Mouse (Mus musculus) gastrocnemius, adult 8-10 months (tissue): ENCODE measurements at regions not wholly inside any gene's neighbourhood (a gene's known extent, or its start where the extent isn't known, plus 50 kb on each side); places are given as distances from the start of the nearest gene placed in this dataset. TPM values are rescaled to one million over a fixed set of nuclear protein-coding genes. Genes with fewer than 3 reads are reported as not detected.
A peak's percentile ranks its signal among the peaks of the same experiment; 100 is the strongest.
"Not testable (repeated sequence)": the region's sequence is repeated elsewhere in the genome, so short reads cannot be mapped to it uniquely, and the experiment has no call there.

ENCODE experiments used
- DNase-seq, 2 experiments: peaks; one replicate each; pipeline ENCODE4 v3.0.0; 2022; ENCODE audit warnings: low spot score in 2 of 2
- microRNA-seq: library from miRNA; unstranded; fragments of <30 nt; microRNA quantifications from one replicate; pipeline ENCODE4 v1.2.0, GENCODE M21; 2022

DNA sequence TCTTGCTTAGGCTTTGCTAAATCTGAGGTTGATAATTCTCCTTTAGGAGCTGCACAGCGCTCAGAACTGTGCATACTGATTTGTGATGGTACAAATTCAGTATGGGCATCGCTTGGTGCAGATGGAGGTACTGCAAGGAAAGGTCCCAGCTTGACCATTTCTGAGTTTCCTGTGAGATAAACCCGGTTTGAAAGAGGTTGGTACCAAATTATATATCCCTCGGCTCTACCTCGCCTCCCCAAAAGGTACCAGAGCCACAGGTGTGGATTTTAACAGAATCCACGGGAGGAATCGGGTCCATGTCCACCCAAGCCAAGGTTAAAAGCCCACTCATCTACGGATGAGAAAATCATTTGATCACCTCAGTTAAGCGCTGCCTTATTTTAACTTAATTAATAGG lies 172.5 kb upstream of the Zfp808 start:
- not testable (repeated sequence) for DNase-seq

DNA sequence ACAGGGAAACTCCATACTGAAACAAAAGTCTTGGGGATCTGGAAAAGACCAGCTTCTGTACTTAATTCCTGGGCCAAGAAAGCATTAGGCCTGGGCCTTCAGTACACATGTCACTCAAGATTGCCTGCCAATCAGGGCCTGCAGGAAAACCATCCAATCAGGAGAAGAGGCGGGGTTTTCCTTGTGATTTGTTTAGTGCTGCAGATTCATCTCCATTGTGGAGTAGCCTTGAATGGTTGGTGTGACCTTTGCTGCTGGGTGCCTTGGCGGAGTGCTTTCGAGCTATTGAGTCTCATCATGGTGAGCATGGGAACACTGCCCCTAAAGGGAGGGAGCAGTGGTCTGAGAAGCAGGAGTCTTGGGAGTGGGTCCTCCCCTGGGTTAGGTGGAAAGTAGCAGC lies 150.8 kb upstream of the Zfp808 start:
- DNase-seq = not testable (repeated sequence)

DNA sequence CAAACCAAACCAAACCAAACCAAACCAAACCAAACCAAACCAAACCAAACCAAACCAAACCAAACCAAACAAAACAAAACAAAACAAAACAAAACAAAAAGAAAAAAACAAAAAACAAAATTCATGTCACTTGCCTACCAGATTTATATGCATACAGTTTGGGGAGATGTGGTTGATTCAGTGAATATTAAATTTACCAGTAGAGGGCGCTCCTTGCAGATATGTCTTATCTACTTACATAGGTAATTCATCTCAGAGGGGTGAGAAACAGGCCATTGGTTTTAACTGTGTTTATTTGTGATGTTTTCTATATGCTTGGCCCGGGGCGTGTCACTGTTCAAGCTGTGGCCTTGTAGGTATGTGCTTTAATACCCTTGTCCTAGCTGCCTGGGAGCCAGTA lies 133.2 kb upstream of the Zfp808 start:
- not testable (repeated sequence) for DNase-seq

DNA sequence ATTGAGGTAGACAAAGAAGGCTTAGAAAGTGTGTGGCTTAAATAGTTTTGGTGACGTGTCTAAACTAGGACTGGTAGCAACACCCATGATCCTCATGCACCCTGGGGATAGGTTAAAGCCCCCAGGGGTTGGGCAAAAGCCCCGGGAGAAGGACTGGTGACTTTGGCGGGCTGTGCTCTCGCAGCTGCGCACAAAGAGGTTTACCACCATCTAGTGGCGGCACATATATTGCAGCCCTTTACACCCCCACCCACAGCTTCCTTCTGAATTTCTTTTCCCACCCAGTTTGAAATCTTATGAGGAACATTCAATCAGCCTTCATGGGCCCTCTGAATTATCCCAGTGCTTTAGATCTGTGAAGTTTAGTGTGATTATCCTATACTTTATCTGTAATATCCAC lies 130.9 kb upstream of the Zfp808 start:
- DNase-seq = not testable (repeated sequence)

DNA sequence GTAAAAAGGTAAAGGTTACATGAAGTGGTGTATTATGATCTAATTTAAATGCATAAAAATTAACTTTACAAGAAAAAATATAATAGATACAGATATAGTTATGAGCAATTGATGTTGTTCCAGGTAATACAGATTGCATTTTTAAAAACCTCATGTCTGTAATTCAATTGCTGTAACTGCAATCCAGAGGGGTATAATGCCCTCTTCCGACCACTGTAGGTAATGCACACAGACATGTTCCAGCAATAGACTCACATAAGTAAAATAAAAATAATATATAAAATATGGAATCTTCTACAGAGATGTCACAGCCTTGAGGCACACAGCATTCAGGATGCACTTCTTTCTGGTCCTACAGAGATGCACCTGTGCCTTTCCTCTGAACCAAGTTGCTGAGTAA lies 122.4 kb upstream of the Zfp808 start:
- not testable (repeated sequence) for DNase-seq

DNA sequence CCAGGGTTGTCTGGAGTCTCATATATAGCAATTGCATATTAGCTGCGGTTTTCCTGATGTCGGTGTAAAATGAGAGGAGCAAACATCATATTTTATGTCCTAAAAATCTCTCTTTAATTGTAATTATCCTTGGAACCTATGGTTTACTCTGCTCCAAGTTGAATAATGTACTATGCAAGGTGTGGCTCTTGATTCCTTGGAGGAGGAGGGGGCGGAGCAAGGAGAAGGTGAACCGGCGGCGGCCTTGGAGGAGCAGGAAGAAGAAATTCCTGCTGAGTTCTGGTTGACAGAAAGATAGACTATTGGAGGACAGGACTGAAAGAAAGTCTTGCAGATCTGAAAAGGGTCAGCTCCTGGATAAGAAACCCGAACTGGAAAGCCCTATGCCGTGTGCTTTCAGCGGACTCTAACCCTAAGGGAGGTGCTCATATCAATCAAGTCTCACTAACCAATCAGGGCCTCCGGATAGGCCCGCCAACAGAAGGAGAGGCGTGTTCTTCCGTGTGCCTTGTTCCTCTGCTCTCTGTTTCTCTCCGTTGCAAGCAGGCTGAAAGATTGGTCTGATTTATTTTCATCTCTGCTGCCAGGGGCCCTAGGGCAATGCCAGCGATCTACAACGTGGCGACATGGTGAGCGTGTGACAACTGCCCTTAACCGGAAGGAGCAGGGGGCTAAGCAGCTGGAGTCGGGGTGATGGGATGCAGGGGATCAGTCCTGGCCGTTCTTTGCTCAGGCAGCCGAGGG lies 114.1 kb upstream of the Zfp808 start:
- peak in 1 of 2 experiments; percentile 2 for DNase-seq

DNA sequence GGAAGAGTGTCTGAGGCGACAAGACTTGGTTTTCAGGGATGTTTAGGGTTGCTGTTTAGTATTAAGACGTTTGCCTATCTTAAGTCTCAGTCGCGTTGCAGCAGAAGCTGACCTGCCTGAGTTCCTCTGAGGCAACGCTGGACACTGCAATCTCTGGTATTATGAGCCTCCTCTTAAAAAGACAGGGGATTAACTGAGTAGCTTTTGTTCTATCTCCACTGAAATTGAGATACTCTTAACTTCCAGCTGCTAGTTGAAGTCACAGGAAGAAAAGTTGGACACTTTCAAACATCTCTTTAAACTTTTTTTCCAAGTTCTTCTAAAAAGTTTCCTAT lies 113.6 kb upstream of the Zfp808 start:
- not testable (repeated sequence) for DNase-seq

DNA sequence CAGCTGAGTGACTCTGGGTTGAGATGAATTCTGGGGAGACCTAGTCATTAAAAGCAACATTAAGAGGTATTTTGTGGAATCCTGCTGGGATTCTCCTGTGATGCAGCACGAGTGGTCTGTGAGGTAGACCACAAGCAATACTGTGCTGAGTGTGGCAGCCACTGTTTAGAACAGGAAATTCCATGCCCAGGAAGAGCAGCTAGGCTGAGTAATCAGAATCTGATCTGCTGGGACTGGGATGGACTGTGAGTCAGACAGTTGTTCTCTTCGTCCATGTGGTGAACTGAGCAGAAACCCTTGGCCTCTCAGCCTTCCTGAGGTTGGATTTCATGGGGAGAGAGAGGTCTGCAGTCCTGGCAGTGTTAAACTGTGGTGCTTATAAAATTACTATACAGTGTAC lies 92.0 kb upstream of the Zfp808 start:
- DNase-seq = not testable (repeated sequence)

DNA sequence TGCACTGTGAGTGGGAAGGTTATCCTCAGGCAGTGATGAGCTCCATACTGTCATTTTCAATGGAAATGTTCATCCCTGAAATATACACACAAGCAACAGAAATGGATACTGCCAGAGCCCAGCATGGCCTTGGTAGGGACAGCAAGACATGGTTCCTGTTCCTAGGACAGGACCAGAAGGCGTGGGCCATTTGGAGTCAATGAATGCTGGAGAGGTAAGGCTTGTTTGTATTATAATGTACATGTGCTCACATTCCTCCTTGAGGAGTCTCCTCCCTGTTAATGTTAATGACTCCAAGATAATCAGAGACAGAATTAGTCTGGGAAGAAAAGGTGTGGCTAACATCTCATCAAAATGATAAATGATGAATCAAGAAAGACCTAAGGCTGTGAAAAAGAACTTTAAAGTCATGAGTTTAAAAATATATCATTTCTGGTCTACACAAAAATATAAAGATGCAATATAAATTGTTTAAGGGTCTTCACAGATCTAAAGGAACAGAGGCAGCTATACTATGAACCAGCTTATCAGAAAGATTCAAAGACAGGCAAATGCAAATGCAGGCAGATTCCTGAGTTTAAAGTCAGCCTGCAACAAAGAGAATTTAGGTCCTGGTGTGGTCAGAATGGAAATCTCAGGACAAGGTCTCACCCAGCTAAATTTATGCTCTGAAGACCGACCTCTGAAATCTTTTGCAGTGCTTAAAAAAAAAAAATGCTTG lies 51.6 kb upstream of the Zfp808 start:
- not testable (repeated sequence) for DNase-seq

DNA sequence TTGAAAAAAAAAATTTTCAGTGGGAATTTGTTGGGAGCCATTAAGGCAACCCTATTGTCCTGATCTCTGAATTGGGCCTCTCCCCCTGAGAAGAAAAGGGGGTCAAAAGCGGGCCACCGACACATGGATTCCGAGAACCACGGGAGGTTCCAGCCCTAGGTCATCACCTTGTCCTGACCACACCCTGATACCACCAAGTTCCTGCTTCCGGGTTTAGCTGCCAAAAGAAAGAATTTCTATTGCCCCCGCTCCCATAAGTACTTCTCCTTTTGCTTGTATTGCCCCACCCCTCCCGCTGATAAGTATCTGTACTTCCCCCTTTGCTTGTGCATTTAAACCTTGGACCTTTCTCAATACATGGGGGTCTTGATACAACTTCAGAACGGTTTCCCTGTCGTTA lies 50.8 kb upstream of the Zfp808 start:
- DNase-seq = not testable (repeated sequence)

Small RNA genes in the stretch of these regions (microRNA-seq; reads per million reads assigned to microRNA genes)
- gene Gm25649 = not detected
